Comparison of ENCODE assay signal across 22 mouse cellular contexts in genomic region chr10:41088852-41089251, GRCm38 (mm10). TPM values are rescaled to one million over a fixed set of nuclear protein-coding genes. Genes with fewer than 3 reads are reported as not detected.
DNase-seq lines count a peak whose midpoint lies in the region; ATAC-seq lines count a peak whose summit lies in the region.
"Had no signal": no experiment of that assay in that cellular context is flagged by ENCODE, and none has a peak within 500 bp of the region (broad histone marks: within the 10 kb centered on the region; RNA-seq: fewer than 3 reads in every experiment).

No protein-coding gene starts in this region.

- no peak overlapping the region for H3K27ac ChIP-seq in heart, embryonic 11.5 days (ENCODE audit: low read depth, low read length)
- H3K27ac ChIP-seq in embryonic facial prominence, embryonic 10.5 days (replicated peaks), result no peak overlapping the region
- H3K27ac ChIP-seq: forebrain, embryonic 13.5 days; heart, adult 2 months; left cerebral cortex, adult 2 months had no signal

- intact Hi-C loops in left cerebral cortex, postnatal 4 days (cut with DNase I), result no loop called here

- peak; percentile 30 for DNase-seq in heart, postnatal 4 days
- DNase-seq in retina, embryonic 14.5 days (ENCODE audit: low spot score), result peak; percentile 9
- no peak for DNase-seq in retina, postnatal 1 day
- DNase-seq in embryonic facial prominence, embryonic 10.5 days (ENCODE audit: low spot score), result peak; percentile 55
- DNase-seq in left cerebral cortex, postnatal 4 days, result no peak
- no peak for DNase-seq in layer of hippocampus, adult 18-20 months (ENCODE audit: low spot score in 2 of 2)
- DNase-seq: cerebellum, adult 9-11 months; heart, adult 2 months; kidney, postnatal 25 days; lung, postnatal 10 days; thymus, postnatal 25 days had no signal

- ATAC-seq in heart, embryonic 11.5 days (replicated peaks; ENCODE audit: insufficient number of reproducible peaks, low FRiP score, low TSS enrichment), result no peak
- no peak for ATAC-seq in CD4-positive, CD25-positive, alpha-beta regulatory T cell, adult 4 months
- ATAC-seq: forebrain, embryonic 13.5 days had no signal

- H3K9ac ChIP-seq in heart, embryonic 11.5 days (ENCODE audit: low read depth, low read length), result no peak overlapping the region
- H3K9ac ChIP-seq: forebrain, embryonic 13.5 days had no signal

- no peaks in the 10 kb centered on the region for H3K9me3 ChIP-seq in heart, embryonic 11.5 days (replicated peaks; ENCODE audit: control insufficient read depth, low read length)
- H3K9me3 ChIP-seq in embryonic facial prominence, embryonic 10.5 days, result no peaks in the 10 kb centered on the region
- H3K9me3 ChIP-seq: forebrain, embryonic 13.5 days had no signal

- WGBS in heart, embryonic 11.5 days (ENCODE audit: insufficient replicate concordance), result 51% methylated on average over 7 of the region's 7 CpGs
- 55% methylated on average over 7 of the region's 7 CpGs for WGBS in embryonic facial prominence, embryonic 10.5 days

- no peaks in the 10 kb centered on the region for H3K4me1 ChIP-seq in heart, embryonic 11.5 days (ENCODE audit: control insufficient read depth, insufficient read depth, low read length)
- H3K4me1 ChIP-seq in embryonic facial prominence, embryonic 10.5 days, result no peaks in the 10 kb centered on the region
- H3K4me1 ChIP-seq: forebrain, embryonic 13.5 days had no signal

- no peaks in the 10 kb centered on the region for H3K36me3 ChIP-seq in heart, embryonic 11.5 days (ENCODE audit: control insufficient read depth, insufficient read depth, low read length)
- no peaks in the 10 kb centered on the region for H3K36me3 ChIP-seq in embryonic facial prominence, embryonic 10.5 days (replicated peaks)

- no peak overlapping the region for H3K4me2 ChIP-seq in heart, embryonic 11.5 days
- H3K4me2 ChIP-seq: forebrain, embryonic 13.5 days had no signal

- H3K4me3 ChIP-seq in heart, embryonic 11.5 days (ENCODE audit: low read depth, low read length), result no peak overlapping the region
- no peak overlapping the region for H3K4me3 ChIP-seq in embryonic facial prominence, embryonic 10.5 days
- H3K4me3 ChIP-seq: forebrain, embryonic 13.5 days; heart, adult 2 months; left cerebral cortex, adult 2 months had no signal

- no peaks in the 10 kb centered on the region for H3K27me3 ChIP-seq in heart, embryonic 11.5 days (ENCODE audit: control insufficient read depth, insufficient read depth, low read length)
- H3K27me3 ChIP-seq in embryonic facial prominence, embryonic 10.5 days (replicated peaks; ENCODE audit: low read depth, poor library complexity, severe bottlenecking), result no peaks in the 10 kb centered on the region
- H3K27me3 ChIP-seq: forebrain, embryonic 13.5 days had no signal

RNA-seq across cellular contexts. Expression of gene Gpr6, which starts 16.8 kb away (rescaled TPM):
- total RNA-seq in heart, postnatal 4 days (2021), result not detected
- not detected in 2 replicates for polyA plus RNA-seq in heart, embryonic 11.5 days (2014; fragmentation: Nextera tagmentation; extraction: Ambion mirVana)
- polyA plus RNA-seq in embryonic facial prominence, embryonic 10.5 days (2016; fragmentation: Nextera tagmentation; extraction: Ambion mirVana), result not detected in 2 replicates
- total RNA-seq in left cerebral cortex, postnatal 4 days (2021), result 1 to 10 TPM; 3.3 to 5.4 TPM
- polyA plus RNA-seq in CD4-positive, CD25-positive, alpha-beta regulatory T cell, adult 4 months (2017; shearing (Covaris generic)), result not detected
- 1 to 10 TPM in 1 of 2 experiments, under 1 TPM in 1; 0.53 to 1.1 TPM for total RNA-seq in layer of hippocampus, adult 18-20 months (2021)
- total RNA-seq: adrenal gland, adult 18-20 months; gastrocnemius, adult 18-20 months; heart, adult 2 months; heart, postnatal 14 days; liver, adult 2 months; megakaryocyte-erythroid progenitor cell, adult 5-6 weeks had no signal
- polyA plus RNA-seq: C2C12; heart, adult 2 months; liver, adult 2 months; stomach, embryonic 14.5 days had no signal

Comparison
In these comparisons a context has a peak if more than half of its experiments do, and no peak if none do; other contexts are left out.
1. DNase-seq: peak in heart, postnatal 4 days (single experiment), retina, embryonic 14.5 days (single experiment) and embryonic facial prominence, embryonic 10.5 days (single experiment); none in retina, postnatal 1 day (single experiment), left cerebral cortex, postnatal 4 days (single experiment) and layer of hippocampus, adult 18-20 months (0 of 2).